Mouse (Mus musculus): Measurements from ENCODE around the gene Piwil1. TPM values are rescaled to one million over a fixed set of nuclear protein-coding genes. Genes with fewer than 3 reads are reported as not detected.

Piwil1 gene
- polyA plus RNA-seq, 1 experiment: not detected

DNA sequence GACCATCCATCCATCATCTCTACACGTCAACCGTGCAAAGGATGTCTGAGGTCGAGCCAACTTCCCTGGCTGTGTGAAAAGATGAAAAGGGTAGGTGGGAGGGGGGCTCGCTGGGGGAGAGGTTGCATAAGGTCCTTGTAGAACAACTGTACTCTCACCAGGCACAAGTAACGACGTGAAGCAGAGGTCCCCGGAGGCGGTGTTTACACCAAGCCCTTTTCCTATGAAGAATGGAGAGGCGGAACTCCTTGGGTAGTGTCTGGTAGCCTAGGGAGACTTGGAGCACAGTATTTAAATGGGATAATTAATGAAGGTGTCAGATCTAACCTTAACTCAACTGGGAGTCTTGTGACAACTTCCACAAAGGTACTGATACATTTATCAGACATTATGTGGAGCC lies 28.2 kb upstream of the Piwil1 start:
- Histone ChIP-seq H3K4me1 (ENCODE audit: control insufficient read depth, insufficient read depth, insufficient read length) (no peaks in the 10 kb centered on the region), H3K27me3 (ENCODE audit: control insufficient read depth, insufficient read depth, low read length) (no peaks in the 10 kb centered on the region), H3K36me3 (ENCODE audit: control insufficient read depth, insufficient read depth, low read length) (no peaks in the 10 kb centered on the region), H3K4me3 (ENCODE audit: extremely low read depth, insufficient read depth, insufficient read length) (no peak overlapping the region), H3K27ac (ENCODE audit: insufficient read depth, low read length) (no peak overlapping the region)
- TF ChIP-seq CTCF (IDR thresholded peaks at IDR 0.05; ENCODE audit: extremely low read depth, insufficient read depth, insufficient read length, insufficient replicate concordance) (no peak), POLR2A (IDR thresholded peaks at IDR 0.05; ENCODE audit: low read depth, low read length) (no peak)
- 72% methylated on average over 9 of the region's 9 CpGs for WGBS
- DNase-seq (ENCODE audit: low read depth in 1 of 2, low spot score in 2 of 2): no peak

DNA sequence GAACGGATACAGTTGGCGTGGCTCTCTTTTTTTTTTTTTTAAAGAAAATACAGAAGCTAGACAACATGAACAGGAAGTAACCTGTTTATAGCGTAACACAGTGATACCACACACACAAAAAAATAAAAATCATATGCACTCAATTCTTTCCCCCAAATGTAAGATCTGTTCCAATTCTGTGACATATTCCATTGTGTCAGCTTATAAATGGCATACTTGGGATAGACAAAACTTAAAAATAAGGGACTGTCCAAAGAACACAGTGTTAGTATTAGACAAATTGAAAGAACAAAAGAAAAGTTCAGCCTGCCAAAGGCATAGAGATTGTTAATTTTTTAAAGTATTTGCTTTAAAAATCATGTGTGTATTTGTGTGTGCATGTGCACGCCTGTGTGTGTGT lies 25.0 kb upstream of the Piwil1 start:
- no peaks in the 10 kb centered on the region for H3K27me3 ChIP-seq (ENCODE audit: control insufficient read depth, insufficient read depth, low read length)
- DNase-seq (ENCODE audit: low read depth in 1 of 2, low spot score in 2 of 2): no peak
- TF ChIP-seq CTCF (IDR thresholded peaks at IDR 0.05; ENCODE audit: extremely low read depth, insufficient read depth, insufficient read length, insufficient replicate concordance) (no peak), POLR2A (IDR thresholded peaks at IDR 0.05; ENCODE audit: low read depth, low read length) (no peak)
- no peak overlapping the region for H3K4me3 ChIP-seq (ENCODE audit: extremely low read depth, insufficient read depth, insufficient read length)
- H3K36me3 ChIP-seq (ENCODE audit: control insufficient read depth, insufficient read depth, low read length): no peaks in the 10 kb centered on the region
- no peak overlapping the region for H3K27ac ChIP-seq (ENCODE audit: insufficient read depth, low read length)
- H3K4me1 ChIP-seq (ENCODE audit: control insufficient read depth, insufficient read depth, insufficient read length): no peaks in the 10 kb centered on the region
- WGBS: 86% methylated on average over 4 of the region's 4 CpGs

DNA sequence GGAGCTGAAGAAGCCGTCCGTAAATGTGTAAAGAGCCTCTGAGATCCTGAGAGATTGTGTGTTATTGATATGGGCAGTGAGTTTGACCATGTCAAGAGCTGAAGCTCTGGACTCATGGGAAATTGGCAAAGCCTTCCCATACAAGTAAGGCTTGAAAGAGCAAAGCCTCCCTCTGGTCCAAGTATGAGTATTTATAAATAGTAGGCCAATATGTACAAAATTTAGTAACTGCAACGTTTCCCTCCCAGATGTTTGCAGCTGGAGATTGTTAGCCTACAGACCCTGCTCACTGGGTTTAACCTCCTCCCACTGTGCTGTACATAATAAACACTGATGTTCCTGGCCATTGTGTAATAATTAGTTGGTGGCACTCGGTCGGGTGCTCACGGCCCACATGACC lies 24.5 kb upstream of the Piwil1 start:
- no peak for TF ChIP-seq POLR2A (IDR thresholded peaks at IDR 0.05; ENCODE audit: low read depth, low read length)
- no peak for TF ChIP-seq CTCF (IDR thresholded peaks at IDR 0.05; ENCODE audit: extremely low read depth, insufficient read depth, insufficient read length, insufficient replicate concordance)
- no peaks in the 10 kb centered on the region for H3K27me3 ChIP-seq (ENCODE audit: control insufficient read depth, insufficient read depth, low read length)
- no peaks in the 10 kb centered on the region for H3K36me3 ChIP-seq (ENCODE audit: control insufficient read depth, insufficient read depth, low read length)
- H3K27ac ChIP-seq (ENCODE audit: insufficient read depth, low read length): no peak overlapping the region
- DNase-seq (ENCODE audit: low read depth in 1 of 2, low spot score in 2 of 2): no peak
- no peak overlapping the region for H3K4me3 ChIP-seq (ENCODE audit: extremely low read depth, insufficient read depth, insufficient read length)
- H3K4me1 ChIP-seq (ENCODE audit: control insufficient read depth, insufficient read depth, insufficient read length): no peaks in the 10 kb centered on the region
- 86% methylated on average over 6 of the region's 6 CpGs for WGBS

DNA sequence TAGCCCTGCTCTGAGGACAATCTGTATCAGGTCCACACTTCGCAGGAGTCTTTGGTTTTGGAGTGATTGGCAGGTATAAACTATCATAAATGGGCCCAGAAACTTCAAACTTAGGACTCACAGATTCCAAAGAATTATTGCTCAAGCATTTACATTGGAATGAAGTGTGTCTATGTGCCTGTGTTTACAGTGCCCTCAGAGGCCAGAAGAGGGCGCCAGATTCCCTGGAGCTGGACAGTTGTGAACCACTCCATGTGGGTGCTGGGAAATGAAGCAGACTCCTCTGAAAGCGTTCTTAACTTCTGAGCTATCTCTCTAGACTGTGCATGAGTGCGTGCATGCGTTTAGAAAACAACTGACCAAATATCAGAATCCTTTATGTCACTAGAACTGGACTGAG lies 20.9 kb upstream of the Piwil1 start:
- no peak for DNase-seq (ENCODE audit: low read depth in 1 of 2, low spot score in 2 of 2)
- Histone ChIP-seq H3K27ac (ENCODE audit: insufficient read depth, low read length) (no peak overlapping the region), H3K4me1 (ENCODE audit: control insufficient read depth, insufficient read depth, insufficient read length) (no peaks in the 10 kb centered on the region), H3K27me3 (ENCODE audit: control insufficient read depth, insufficient read depth, low read length) (no peaks in the 10 kb centered on the region), H3K36me3 (ENCODE audit: control insufficient read depth, insufficient read depth, low read length) (no peaks in the 10 kb centered on the region), H3K4me3 (ENCODE audit: extremely low read depth, insufficient read depth, insufficient read length) (no peak overlapping the region)
- 45% methylated on average over 5 of the region's 5 CpGs for WGBS
- TF ChIP-seq CTCF (IDR thresholded peaks at IDR 0.05; ENCODE audit: extremely low read depth, insufficient read depth, insufficient read length, insufficient replicate concordance) (no peak), POLR2A (IDR thresholded peaks at IDR 0.05; ENCODE audit: low read depth, low read length) (no peak)

DNA sequence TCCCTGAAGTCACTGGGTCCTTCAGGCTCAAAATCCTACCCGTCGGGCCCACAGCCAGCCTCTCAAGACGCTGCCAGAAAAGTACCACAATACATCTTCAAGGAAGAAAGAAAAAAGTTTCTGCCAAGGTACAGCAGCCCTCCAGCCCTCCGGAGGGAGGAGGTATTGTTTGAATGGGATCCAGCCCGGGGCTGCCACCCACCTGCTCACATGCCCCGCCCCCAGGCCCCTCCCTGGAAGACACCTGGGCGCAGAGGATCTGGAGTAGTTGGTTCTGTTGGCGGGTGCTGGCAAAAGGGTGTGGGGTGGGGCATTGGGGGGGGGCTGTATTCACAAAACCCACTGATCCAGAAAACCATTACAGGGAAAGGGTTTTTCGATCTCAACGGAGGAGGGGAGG lies 18.1 kb upstream of the Piwil1 start:
- Histone ChIP-seq H3K27ac (ENCODE audit: insufficient read depth, low read length) (no peak overlapping the region), H3K27me3 (ENCODE audit: control insufficient read depth, insufficient read depth, low read length) (no peaks in the 10 kb centered on the region), H3K4me1 (ENCODE audit: control insufficient read depth, insufficient read depth, insufficient read length) (no peaks in the 10 kb centered on the region), H3K4me3 (ENCODE audit: extremely low read depth, insufficient read depth, insufficient read length) (no peak overlapping the region), H3K36me3 (ENCODE audit: control insufficient read depth, insufficient read depth, low read length) (no peaks in the 10 kb centered on the region)
- DNase-seq (ENCODE audit: low read depth in 1 of 2, low spot score in 2 of 2): no peak
- TF ChIP-seq POLR2A (IDR thresholded peaks at IDR 0.05; ENCODE audit: low read depth, low read length): no peak
- WGBS: 37% methylated on average over 10 of the region's 10 CpGs

DNA sequence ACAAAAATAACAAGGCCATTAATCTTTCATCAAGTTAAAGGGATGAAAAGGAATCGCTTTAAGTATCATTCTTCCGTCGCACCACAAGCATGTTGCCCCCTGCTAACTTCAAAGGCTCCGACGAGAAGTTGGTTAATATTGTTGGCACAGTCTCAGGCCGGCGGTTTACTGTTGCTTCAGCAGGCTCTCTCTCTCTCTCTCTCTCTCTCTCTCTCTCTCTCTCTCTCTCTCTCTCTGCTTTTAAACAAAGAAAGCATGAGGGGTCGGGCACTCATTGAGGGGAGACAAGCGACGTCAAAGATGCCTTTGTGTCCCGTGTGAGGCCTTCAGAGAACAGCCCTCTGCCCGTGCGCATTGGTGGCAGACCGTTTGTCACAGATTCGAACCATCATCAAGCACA lies 17.7 kb upstream of the Piwil1 start:
- Histone ChIP-seq H3K4me1 (ENCODE audit: control insufficient read depth, insufficient read depth, insufficient read length) (no peaks in the 10 kb centered on the region), H3K27ac (ENCODE audit: insufficient read depth, low read length) (no peak overlapping the region), H3K4me3 (ENCODE audit: extremely low read depth, insufficient read depth, insufficient read length) (no peak overlapping the region), H3K27me3 (ENCODE audit: control insufficient read depth, insufficient read depth, low read length) (no peaks in the 10 kb centered on the region), H3K36me3 (ENCODE audit: control insufficient read depth, insufficient read depth, low read length) (no peaks in the 10 kb centered on the region)
- no peak for DNase-seq (ENCODE audit: low read depth in 1 of 2, low spot score in 2 of 2)
- TF ChIP-seq CTCF (IDR thresholded peaks at IDR 0.05; ENCODE audit: extremely low read depth, insufficient read depth, insufficient read length, insufficient replicate concordance) (no peak), POLR2A (IDR thresholded peaks at IDR 0.05; ENCODE audit: low read depth, low read length) (no peak)
- 48% methylated on average over 15 of the region's 15 CpGs for WGBS

DNA sequence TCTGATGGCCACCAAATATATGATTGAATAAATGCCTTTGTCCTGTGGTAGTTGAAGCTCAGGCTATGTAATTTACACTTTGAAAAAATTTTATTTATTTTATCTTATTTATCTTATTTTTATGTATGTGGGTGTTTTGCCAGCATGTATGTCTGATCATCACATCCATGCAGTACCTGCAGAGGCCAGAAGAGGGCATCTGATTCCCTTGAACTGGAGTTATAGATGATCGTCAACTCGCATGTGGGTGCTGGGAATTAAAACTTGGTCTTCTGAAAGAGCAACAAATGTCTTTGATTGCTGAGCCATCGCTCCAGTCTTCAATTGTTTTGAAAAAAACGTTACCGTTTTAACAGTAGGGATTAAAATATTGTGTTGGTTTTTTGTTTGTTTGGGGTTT lies 15.2 kb upstream of the Piwil1 start:
- no peaks in the 10 kb centered on the region for H3K36me3 ChIP-seq (ENCODE audit: control insufficient read depth, insufficient read depth, low read length)
- 86% methylated on average over 5 of the region's 5 CpGs for WGBS
- no peak overlapping the region for H3K27ac ChIP-seq (ENCODE audit: insufficient read depth, low read length)
- no peak overlapping the region for H3K4me3 ChIP-seq (ENCODE audit: extremely low read depth, insufficient read depth, insufficient read length)
- TF ChIP-seq CTCF (IDR thresholded peaks at IDR 0.05; ENCODE audit: extremely low read depth, insufficient read depth, insufficient read length, insufficient replicate concordance): no peak
- H3K4me1 ChIP-seq (ENCODE audit: control insufficient read depth, insufficient read depth, insufficient read length): no peaks in the 10 kb centered on the region
- H3K27me3 ChIP-seq (ENCODE audit: control insufficient read depth, insufficient read depth, low read length): no peaks in the 10 kb centered on the region
- no peak for DNase-seq (ENCODE audit: low read depth in 1 of 2, low spot score in 2 of 2)
